Mouse (Mus musculus) cerebellum, adult 11 months (tissue): ENCODE data around the gene Cmtm8.

Experiments used
- DNase-seq: peaks from one replicate; pipeline ENCODE4 v3.0.0; 2022

Gene Cmtm8

DNA sequence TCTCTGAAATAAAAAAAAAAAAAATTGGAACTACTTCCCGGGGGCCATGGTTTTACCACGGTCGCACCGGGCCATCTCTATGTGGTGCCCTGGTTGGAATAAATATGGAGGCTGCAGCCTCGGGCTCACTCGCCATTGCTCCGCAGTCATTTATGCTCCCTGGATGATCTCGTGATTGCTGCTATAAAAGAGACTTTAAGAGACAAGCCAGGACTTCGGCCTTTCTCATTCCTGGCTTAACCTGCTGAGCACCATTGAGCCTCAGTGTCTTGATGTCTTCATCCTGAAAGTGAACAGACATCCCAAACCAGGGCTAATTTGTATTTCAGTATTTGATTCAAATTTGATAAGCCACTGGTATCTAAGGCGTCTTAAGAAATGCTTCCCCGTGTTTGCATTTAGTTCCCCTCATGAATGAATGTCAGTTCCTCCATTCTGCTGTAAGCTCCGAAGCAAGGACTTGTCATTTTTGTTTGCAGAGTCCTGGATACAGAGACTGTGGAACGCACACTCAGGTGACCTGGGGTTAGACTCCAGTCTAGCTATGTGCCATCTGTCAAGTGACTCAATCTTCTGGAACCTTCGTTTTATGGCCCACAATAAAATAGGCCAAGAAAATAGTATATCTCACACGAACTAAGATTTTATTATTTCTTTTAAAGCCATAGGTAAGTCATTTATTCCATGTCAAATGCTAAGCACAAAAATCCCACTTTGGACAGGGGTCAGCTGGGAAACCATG lies 22.2 kb downstream of the Cmtm8 start:
- DNase-seq = no peak

DNA sequence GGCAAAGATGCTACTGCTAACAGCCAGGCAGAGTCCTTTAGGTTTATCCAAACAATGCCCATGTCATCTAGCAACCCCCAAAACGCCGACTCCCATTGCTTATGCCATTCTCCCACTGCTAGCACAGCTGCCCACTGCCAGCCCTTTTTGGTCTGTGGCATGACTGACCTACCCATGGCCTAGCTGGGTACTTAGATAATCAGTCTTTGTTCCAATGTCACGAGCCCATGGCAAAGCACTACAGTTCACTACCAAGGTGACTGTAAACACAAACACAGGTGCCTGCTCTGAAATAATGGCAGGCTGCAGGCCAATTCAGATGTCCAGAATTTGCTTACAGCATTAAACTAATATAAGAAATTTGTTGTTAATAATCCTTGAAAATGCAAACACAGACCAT lies 25.0 kb downstream of the Cmtm8 start:
- no peak for DNase-seq

DNA sequence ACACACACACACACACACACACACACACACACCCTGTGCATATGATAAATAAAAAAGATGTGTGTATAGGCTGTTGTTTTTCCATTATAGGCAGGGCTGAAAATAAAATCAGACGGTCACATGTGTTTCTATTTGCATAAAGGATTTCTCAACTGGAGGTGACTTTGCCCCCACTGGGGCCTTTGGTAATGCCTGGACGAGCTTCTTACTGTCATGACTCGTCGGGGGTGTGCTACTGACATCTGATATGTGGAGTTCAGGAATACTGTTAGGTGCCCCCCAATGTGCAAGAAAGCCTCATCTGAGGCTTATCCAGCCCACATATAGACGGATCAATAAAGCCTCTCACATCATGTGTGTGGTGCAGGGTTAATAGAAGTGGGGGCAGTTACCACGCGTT lies 26.9 kb downstream of the Cmtm8 start:
- no peak for DNase-seq

DNA sequence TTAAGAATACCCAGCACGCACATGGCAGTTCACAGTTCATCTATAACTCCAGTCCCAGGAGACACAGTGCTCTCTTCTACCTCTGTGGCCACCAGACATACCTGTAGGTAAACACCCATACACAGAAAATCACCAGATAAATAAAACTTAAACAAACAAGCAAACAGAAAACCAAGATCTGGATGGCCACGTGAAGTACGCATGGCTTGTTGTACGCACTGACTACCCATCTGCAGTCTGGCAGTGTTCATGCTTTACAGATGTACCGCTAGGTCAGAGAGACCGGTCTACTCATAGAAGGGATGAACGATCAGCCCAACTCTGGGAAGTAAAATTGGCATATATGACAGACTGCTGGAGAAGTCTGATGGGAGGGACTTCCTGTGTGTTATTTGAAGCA lies 27.8 kb downstream of the Cmtm8 start:
- DNase-seq = no peak

DNA sequence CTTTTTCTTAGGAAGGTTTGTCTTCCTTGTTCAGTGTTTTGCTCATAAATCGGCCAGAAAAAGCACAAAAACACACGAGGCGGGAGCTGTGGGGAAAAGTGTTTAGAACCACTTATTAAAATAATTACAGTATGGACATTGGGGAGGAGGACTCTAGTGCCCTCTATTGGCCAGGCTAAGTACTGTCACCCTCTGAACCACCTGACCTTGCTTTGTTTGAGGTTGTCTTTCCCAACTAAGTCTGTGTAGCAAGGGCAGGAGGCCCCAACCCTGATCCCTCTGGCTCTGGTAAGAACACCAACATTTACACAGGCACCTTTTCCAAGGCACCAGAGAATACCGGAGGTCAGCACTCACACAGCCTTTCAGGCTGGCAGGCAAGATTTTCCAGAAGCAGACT lies 28.6 kb downstream of the Cmtm8 start:
- peak; percentile 12 for DNase-seq

DNA sequence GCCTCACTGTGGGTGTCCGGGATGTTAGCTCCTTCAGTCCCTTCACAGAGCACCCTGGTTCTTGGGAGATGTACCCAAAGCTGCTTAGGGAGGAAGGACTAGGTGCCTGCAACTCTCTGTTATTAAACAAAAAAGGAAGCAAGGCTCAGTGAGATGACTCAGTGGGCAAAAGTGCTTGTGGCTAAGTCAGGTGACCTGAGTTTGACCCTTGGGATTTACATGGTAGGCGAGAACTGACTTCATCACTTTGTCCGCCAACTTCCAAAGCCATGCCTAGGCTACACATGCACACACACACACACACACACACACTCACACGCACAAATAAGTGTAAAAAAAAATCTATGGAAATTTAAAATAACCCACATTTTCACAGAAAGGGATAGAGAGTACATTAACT lies 32.0 kb downstream of the Cmtm8 start:
- DNase-seq = no peak

DNA sequence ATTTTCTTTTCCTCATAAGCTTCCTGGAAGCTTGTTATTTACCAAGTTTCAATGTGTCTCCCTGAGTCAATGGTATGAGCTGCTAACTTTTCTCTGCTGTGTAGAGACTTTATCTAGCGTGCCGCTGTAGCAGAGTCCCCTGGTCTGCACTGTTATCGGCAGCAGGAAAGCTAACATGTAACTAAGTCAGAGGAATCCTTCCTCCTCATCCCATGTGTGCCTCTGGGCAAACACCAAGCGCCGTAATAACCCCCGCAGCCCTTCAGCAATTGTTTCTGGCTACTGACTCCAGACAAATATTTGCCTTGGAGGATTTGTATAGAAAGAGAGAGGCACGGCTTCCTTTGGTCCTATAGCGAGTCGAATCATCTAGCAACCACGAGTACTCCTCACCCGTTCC lies 33.1 kb downstream of the Cmtm8 start:
- no peak for DNase-seq

DNA sequence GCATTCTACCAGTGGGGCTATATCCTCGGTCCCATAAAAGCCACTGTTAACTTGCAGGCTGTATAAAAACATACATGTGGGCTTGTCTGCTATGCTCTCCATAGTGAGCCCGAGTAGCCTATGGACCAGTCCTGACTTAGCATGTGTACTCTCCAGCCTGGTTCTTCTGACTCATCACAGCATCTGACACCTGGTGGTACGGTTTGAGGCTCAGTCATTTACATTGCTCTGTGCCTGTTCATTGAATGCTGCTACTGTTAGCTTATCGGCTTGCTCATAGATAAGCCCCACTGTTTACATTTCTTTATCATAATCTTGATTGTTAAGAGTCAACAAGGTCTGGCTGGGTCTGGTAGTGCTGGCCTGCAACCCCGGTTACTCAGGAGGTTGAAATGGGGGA lies 35.3 kb downstream of the Cmtm8 start:
- DNase-seq = no peak

DNA sequence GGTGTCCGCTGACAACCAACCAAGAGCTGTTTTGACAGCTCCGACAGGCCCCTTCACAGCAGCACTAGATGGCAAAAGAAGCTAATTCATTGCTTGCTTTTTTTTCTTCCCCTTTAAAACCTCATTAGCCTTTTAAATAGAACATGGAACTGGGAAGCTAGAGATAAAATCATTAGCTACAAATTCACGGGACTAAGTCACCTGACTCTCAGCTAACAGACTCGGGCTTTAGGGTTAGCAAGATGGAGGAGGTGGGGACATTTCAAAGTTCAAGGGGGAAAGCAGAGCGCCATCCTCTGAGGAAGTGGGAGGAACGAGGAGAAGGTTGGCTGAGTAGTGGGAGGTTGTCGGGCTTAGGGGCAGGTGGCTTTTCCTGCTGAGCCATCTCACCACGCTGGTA lies 36.7 kb downstream of the Cmtm8 start:
- DNase-seq = no peak

DNA sequence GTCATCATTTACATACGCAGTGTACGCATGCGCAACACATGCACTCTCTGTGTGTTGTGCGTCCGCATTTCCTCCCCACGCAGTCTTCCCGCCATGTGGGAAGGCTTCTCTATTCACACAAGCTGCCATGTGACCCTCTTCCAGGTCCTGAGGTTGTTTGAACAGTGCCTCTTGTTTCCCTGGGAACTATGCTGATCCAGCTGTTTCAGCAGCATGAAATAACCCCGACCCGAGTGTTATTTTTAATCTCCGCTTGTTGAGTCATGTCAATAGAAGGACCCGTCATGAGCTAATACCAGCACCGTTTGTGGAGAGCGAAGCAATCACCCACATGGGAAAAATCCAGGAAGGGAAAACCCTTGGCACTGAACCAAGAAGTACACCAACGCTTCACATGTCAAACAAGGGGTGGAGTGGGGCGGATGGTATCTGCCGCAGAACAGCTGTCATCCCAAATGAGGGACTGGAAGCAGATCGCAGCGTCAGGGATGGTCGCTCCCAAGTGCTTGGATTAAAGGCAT lies 38.7 kb downstream of the Cmtm8 start:
- no peak for DNase-seq

DNA sequence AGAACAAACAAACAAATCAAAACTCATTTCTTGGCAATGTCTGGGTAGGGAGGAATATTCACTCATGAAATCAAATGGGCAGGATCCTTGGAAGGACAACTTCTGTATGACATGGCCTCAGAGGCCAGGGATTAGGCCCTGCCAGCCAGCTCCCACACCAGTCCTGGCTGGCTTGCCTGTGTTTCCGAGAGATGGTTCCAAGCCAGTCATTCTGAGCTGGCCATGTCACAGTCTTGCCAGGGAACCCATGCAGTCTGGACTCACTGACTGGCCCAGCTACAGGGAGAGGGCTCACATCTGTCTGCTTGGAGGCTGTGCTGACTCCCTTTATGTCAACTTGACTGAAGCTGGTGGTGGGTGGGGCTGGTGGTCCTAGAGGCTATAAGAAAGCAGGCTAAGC lies 41.8 kb downstream of the Cmtm8 start:
- DNase-seq = no peak

DNA sequence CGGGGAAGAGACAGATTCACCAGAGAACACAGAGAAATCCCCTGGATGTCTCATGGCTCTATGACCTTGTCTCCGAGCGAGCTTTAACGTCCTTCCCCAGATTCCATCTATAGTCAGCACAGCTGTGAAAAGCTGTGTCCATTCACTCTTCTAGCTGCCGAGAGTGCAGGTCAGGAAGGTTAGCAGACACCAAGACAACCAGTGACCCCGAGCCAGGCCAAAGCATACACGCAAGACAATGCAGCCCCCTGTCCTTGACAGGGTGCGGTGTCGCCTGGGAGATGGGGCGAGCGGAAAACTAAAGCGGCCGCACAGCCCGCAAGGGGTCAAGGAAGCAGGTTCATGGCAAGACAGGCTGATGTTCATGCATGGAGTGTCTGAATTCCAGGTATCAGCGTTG lies 42.7 kb downstream of the Cmtm8 start:
- no peak for DNase-seq

DNA sequence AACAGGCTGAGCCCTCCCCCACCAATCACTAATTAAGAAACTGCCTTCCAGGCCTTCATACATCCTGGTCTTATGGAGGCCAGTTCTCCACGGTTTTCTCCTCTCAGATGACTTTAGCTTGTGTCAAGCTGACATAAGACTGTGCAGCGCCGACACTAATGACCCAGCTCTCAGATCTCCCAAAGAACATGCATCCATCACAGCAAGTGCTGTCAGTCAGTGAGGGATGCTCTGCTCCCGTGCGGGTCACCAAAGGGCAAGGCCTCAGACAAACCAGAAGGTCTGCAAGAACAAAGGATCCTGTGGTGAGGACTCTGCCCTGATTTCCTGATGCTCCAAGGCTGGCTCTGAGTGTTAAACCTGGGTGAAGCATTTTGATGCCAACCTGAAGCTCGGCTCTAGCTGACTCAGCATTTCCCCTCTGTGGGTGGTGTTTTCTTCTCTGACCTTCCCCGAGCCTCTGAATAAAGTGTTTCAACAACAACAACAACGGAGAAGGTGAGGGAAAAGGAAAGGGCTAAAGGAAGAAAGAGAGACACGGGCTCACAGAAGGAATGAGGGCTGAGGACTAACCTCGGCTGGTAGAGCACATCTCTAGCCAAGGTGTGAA lies 44.4 kb downstream of the Cmtm8 start:
- no peak for DNase-seq

DNA sequence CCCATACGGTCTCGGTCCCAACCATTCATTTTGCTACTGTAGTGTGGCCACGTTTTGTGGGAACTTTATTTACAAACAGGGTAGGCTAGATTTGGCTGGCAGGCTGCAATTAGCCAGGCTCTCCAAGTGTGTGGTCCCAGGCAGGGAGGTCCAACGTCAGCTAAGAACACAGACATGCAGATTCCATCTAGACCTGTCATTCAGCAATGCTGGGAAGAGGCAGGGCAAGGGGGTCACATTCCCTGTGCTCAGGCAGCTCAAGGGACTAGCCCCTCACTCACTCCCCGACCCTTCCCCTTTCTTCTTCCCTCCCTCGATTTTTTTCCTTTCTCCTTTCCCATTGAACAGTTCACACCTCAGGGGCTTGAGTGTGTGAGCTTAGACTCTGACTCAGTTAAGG lies 45.1 kb downstream of the Cmtm8 start:
- DNase-seq = no peak

DNA sequence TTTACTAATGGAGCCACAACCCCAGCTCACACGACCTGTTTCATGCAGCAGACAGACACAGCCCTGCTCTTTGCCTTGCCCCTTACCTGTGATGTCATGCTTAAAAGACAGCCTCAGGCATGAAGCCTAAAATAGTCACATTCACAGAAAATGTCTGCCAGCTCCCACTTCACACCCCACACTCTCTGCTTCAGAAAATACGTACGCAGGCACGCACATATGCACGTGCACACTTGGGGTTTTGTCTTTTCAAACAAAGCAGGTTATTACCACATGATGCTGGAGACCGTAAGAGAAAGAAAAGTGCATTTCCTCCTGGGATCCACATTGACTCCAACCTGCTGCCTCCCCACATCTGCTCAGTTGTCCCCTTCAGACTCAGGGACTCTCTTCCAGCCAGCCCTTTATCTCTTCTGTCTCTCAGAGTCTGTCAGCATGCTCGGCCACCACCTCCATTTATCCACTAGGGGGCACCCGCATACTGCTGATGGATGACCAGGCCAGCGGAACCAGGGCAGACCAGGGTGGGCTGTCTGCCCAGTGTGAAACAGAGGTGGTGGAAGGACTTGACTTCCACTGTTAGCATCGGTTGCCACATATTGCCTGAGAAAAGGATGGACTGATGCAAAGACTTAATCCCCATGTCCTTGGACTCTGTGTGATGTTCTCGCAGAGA lies 46.5 kb downstream of the Cmtm8 start:
- peak; percentile 72 for DNase-seq

DNA sequence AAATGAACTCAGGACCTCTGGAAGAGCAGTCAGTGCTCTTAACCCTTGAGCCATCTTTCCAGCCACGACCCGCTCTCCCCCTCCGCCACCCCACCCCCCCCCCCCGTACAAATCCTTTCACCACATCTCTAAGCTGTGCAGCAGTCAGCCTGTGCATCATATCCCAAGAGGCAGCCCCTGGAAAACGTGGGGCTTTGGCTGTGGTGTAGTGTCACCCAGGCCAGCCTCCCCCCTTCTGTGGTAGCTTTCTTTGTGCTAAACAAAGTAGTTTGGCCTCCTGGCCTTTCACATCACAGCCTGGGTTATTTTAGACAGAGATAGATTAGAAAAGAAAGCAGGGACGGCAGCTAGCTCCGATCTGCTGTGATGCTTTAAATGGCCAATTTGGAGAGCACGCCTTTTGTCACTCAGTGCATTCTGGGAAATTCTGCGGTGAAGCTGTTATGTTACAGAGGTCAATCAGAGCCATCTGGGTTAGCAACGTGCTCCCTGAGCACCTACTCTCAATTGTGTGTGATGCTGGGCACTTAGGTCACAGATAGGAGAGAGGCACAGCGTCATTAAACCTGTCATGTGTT lies 47.4 kb downstream of the Cmtm8 start:
- no peak for DNase-seq

DNA sequence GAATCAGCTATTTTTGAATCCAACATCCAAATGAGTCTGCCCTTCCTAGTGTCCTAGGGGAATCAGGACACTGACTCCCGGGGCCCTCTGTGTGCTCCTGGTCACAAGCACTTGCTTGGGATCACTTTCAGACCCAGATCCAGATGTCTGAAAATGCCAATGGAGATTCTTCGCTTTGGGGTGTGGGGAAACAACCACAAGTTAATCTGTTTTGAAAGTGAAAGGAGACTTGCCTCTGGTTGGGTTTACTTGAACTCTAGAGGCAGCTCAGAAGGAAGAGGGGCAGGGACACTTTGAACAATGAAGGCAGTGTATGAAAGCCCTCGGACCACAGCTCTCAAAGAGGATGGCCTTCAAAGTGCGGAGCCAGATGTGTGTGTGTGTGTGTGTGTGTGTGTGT lies 49.5 kb downstream of the Cmtm8 start:
- no peak for DNase-seq

DNA sequence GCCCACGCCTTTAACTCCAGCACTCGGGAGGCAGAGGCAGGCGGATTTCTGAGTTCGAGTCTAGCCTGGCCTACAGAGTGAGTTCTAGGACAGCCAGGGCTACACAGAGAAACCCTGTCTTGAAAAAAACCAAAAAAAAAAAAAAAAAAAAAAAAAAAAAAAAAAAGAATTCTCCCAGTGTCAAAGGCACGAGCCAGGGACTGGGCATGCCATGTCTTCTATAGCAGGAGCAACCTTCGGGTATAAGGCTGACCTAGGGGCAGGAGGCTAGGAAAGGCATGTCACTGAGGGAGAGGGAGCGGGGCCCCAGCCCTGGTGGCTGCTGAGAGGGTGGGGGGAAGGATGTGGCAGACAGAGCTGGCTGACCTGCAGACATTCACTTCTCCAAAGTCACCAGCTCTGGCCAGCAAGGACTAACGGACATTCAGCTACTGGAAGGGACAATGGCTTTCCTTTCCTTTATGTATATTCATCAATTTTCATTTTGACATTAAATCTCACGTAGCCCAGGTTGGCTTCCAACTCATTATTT lies 50.1 kb downstream of the Cmtm8 start:
- no peak for DNase-seq

DNA sequence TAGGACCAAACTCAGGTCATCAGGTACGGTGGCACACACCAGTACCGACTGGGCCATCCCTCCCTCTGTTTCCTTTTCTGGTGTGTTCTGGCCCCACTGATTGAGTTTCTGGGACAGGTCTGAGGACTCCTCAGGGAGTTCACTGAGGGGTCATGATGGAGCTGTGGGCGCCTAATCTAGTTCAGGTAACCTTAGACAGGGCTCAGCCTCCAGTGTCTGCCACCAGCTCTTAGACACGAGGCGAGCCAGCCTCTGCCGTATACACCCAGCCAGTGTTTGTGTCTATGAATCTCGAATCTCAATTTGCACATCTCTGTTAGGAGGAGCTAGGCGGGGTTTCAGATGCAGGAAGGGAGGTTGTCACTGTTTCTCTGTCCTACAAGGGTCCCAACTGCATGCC lies 54.0 kb downstream of the Cmtm8 start:
- DNase-seq = no peak

DNA sequence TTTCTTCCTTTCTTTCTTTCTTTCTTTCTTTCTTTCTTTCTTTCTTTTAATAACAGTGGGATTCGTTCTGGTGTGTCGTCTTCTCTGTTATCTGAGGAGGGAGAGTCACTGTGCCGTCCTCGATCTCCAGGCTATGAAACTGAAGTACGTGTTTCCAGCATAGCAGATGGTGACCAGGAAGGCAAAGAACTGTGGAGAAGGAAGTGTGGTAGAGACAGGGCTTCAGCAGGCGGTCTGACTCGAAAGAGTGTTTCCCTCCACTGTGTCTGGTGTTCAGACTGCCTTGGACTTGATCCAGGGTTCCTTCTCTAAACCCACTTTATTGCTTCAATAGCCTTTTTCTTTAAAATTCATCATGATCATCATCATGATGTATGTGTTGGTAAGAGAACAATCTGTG lies 54.4 kb downstream of the Cmtm8 start:
- no peak for DNase-seq

DNA sequence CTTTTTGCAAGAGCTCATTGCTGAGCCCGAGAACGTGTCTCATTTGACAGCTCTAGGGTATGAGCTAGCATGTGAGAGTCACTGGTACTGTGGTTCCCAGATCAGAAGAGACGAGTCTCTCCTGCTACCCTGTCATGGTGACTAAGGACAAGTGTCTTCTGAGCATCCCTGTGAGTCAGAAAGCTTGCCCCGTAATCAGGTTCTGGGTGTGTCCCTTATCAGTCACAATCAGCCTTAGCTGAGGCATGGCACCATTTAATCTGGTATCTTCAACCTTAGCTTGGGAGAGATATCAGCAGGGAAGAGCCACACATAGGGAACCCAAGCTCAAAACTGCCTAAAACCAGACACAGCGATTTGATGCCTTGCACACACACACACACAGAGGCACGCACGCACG lies 55.3 kb downstream of the Cmtm8 start:
- DNase-seq = no peak

DNA sequence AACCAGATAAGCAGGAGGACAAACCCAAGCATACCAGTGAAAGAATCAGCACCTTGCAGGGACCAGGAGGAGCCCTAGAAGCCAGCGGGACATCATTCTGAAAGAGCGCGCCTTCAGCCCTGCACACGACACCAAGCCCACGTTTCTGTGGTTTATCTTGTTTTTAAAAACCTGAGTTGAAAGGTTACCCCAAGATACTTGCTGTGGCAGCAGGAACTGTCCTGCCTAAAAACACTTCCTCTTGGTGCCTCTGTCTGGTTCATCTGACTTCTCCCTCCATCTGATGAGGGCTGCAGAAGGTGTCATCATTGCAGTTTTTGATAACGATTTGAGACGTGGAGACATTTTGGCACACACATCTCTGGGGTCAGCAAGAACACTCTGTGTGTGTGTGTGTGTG lies 56.2 kb downstream of the Cmtm8 start:
- DNase-seq = no peak

DNA sequence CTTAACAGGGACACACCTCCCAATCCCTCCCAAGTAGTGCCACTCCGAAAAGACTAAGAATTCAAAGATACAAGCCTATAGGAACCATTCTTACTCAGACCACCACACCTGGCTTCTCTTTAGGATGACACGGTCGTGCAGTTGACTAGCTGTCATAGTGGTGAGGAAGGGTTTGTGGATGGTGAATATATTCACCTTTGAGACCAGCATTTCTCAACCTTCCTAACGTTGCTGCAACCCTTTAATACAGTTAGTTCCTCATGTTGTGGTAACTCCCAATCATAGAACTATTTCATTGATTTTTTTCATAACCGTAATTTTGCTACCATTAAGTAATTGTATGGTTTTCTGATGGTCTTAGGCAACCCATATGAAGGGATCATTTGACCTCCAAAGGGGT lies 56.8 kb downstream of the Cmtm8 start:
- no peak for DNase-seq
